Mouse (Mus musculus) spleen, postnatal 14 days (tissue): Measurements from ENCODE around the gene Rnf208.

Experiments
- DNase-seq, 2 experiments: peaks; one replicate each; pipeline ENCODE4 v3.0.0; 2021 to 2022; ENCODE audit warnings: low spot score in 2 of 2

The Rnf208 gene

GRCm38 (mm10) chr2:25278928-25279882 lies 37.1 kb downstream of the Rnf208 start:
- peak; percentile 63 to 81 for DNase-seq

- DNase-seq: no peak
Measured at GRCm38 (mm10) chr2:25285551-25285950, 43.5 kb downstream of the Rnf208 start.

DNA sequence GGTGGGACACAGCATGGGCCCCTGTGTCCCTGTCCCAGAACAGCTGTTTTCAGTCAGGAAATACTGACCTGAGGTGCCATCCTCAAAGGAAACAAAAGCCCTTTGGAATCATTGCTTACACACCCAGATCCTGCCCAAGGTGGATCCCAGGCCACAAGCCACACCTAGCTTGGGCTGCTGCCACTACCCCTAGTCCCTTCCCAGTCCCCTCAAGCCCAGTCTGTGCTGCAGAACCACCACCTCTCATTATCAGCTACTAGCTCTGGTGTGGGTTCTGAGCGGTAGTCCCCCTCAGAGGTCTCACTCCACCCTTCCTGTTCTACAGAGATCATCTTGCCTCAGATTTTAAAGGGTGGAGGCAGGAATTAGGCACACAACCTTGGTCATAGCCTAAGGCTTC lies 44.3 kb downstream of the Rnf208 start:
- no peak for DNase-seq

GRCm38 (mm10) chr2:25286837-25287636 lies 45.0 kb downstream of the Rnf208 start:
- DNase-seq: no peak

GRCm38 (mm10) chr2:25287927-25288649 lies 46.0 kb downstream of the Rnf208 start, which contains the start of gene Tmem210:
Tmem210 (plus strand) TSS chr2:25288145.
- no peak for DNase-seq

DNA sequence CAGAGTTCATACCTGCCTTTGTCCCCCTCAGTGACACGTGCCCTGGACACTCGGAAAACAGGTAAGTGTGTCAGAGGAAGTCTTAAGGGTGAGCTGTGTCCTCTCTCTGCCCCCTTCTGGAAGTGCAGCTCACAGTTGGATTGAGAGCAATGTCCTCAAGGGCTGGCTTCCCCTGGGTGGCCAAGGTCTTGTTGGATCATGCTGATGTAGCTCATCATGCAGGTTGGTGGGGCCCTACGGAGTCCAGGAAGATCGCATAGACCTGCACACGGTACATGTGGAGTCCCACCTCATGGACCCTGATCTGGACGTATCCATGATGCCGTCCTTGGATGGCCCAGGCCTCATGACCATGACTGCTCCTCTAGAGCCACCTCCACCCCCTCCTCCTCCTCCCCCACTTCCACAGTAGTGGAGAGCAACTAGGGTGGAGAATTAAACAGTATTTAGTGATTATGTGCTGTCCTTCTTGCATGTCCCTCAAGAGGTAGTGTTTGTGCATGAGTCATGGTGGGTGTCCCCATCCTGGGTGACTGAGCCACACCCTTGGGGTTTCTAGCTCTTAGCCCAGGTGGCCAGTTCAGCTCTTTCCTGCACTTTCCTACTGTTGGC lies 46.8 kb downstream of the Rnf208 start:
- no peak for DNase-seq

DNA sequence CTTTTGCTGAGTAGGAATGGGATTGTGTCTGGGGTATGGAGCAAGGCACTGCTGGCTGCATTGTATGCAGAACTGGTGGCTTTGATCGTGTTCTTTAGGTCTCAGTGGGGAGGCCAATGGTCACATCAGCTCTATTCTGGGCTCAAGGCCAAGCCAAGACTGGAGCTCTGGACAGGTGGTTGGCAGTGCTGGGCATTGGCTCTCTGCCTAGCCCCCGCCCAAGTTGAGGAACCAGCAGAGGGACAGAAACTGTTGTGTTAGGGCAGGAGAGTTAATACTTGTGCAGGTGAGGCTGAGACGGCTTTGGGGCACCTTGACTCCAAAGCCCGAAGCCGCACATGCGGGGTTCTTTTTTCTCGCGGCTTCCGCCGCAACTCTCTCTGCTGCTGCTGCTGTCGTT lies 47.6 kb downstream of the Rnf208 start, which contains the start of gene Lrrc26:
Gene Lrrc26 (plus strand): TSS at position 265 of the 400 bp plus-strand sequence.
- DNase-seq: no peak

GRCm38 (mm10) chr2:25290101-25290815 lies 48.2 kb downstream of the Rnf208 start:
- no peak for DNase-seq

GRCm38 (mm10) chr2:25290816-25291130 lies 48.7 kb downstream of the Rnf208 start:
- no peak for DNase-seq

DNA sequence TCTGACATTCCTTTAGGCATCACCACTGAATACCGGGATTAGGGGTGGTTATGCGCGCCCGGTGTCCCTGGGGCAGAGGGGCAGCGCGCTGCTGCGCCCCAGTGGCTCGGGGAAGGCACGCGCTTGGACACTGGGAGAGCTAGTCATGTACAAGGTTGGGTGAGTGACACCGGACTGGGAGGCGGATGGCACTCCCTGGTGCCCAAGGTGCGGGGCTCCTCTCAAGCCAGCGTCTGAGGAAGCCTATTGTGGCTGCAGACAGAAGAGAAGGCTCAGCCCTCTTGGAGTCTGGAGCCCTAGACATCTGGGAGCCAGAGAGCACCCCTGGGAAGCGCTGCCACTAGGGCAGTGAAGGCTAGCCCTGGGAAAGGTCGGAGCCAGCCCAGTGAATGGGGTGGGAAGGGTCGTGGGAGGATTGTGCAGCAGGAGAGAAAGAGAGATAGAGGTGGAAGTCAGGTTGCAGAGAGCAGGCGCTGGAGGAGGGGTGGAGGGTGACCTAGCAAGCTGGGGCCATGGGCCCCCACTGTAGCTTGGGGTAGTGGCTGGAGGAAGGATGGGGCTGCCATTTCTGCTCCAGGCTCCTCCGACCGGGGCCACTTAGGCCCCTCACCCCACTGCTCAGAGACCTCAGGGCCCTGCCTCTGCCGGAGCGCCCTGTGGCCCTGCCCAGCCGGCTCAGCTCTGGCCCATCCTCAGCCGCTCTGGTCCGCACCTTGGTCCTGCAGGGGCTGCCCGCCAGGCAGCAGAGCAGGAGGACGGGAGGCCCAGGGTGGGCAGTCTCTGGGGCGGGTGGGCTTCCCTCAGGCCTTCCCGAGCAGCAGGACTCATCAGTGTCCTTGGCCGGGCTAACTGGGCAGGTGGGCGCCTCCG lies 49.4 kb downstream of the Rnf208 start:
- DNase-seq: no peak

- no peak for DNase-seq
Measured at GRCm38 (mm10) chr2:25292054-25292544, 50.0 kb downstream of the Rnf208 start.

DNA sequence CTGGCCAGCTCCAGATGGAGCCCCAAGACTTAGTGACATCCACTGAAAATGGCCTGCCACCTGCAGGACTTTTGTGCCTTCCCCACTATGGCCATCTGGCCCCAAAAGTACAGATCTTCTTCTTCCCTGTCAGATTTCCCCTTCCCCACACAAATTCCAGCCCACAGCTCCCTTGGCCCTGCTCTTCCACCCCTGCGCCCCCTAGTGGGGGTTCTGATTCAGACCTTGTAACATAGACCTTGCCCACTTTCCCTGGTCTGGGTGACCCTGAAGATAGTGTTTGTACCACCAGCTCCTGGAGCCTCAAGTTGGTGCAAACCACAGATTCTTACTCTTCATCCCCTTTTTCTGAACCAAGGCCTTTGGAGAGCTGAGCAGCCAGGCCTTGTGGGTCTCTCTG lies 50.8 kb downstream of the Rnf208 start:
- peak in 1 of 2 experiments; percentile 66 for DNase-seq

DNA sequence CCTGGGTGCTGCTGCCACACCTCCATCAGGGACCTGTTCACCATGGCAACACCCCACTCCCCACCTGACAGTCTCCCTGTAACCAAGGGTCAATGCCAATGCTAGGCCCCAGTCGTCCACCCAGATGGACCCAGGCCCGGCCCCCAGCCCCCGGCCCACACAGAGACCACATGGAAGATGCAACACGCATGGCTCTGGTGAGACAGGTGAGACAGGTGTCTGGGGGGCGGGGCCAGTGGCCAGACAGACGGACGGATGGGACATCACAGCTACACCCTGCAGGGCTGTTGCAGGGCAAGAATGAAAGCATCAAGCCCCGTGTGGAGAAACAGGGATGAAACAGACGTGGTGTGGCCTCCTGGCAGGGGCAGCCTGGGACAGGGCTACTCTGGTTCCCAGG lies 51.7 kb downstream of the Rnf208 start:
- DNase-seq: no peak
